Mouse (Mus musculus) liver, embryonic 13.5 days (tissue): Measurements from ENCODE around the gene 4930432K21Rik. TPM values are rescaled to one million over a fixed set of nuclear protein-coding genes. Genes with fewer than 3 reads are reported as not detected.

ENCODE experiments used
- ATAC-seq: fragments of 200-750 bp; cut with Nextera tagmentation; 2 replicates; pipeline ENCODE4 v1.8.0; 2017; ENCODE audit warnings: low read depth, mild to moderate bottlenecking, moderate number of reproducible peaks, moderate library complexity
- DNase-seq: peaks from one replicate; pipeline ENCODE4 v3.0.0; 2022
- H3K27ac ChIP-seq: fragments of 300-500 bp; sonication (generic); 2 replicates; pipeline ENCODE4 v1.5.1; 2015; ENCODE audit warnings: moderate library complexity, mild to moderate bottlenecking, inconsistent platforms
- H3K27me3 ChIP-seq: fragments of 300-500 bp; sonication (generic); 2 replicates; pipeline ENCODE4 v1.6.1; 2015; ENCODE audit warnings: mild to moderate bottlenecking, inconsistent platforms
- H3K36me3 ChIP-seq: fragments of 300-500 bp; sonication (generic); 2 replicates; pipeline ENCODE4 v1.6.1; 2015; ENCODE audit warnings: mild to moderate bottlenecking, inconsistent platforms
- H3K4me1 ChIP-seq: fragments of 300-500 bp; sonication (generic); replicated peaks from 2 replicates; pipeline ENCODE4 v1.6.1; 2015; ENCODE audit warnings: inconsistent platforms
- H3K4me2 ChIP-seq: fragments of 300-500 bp; sonication (generic); 2 replicates; pipeline ENCODE4 v1.6.1; 2015; ENCODE audit warnings: inconsistent platforms, mild to moderate bottlenecking, moderate library complexity
- H3K4me3 ChIP-seq: fragments of 300-500 bp; sonication (generic); replicated peaks from 2 replicates; pipeline ENCODE4 v1.5.1; 2015; ENCODE audit warnings: mild to moderate bottlenecking, inconsistent platforms
- H3K9ac ChIP-seq: fragments of 300-500 bp; sonication (generic); 2 replicates; pipeline ENCODE4 v1.6.1; 2015; ENCODE audit warnings: mild to moderate bottlenecking, inconsistent platforms
- H3K9me3 ChIP-seq: fragments of 300-500 bp; sonication (generic); replicated peaks from 2 replicates; pipeline ENCODE4 v1.6.1; 2016; ENCODE audit warnings: inconsistent platforms
- WGBS: fragments of 180-500 bp; shearing (Covaris S2); methylation state at CpG from one replicate; pipeline ENCODE4 v1.1.7; 2015; ENCODE audit not compliant: insufficient replicate concordance; 5-methylcytosine and 5-hydroxymethylcytosine counted together
- polyA plus RNA-seq: library from polyadenylated mRNA; unstranded; fragments of >200 nt; fragmentation: Nextera tagmentation; extraction: Ambion mirVana; gene quantifications from 2 replicates; pipeline ENCODE4 v1.2.1, GENCODE M21; 2015

The 4930432K21Rik gene
- polyA plus RNA-seq, 1 experiment from 2014 or later: 0.25 TPM

DNA sequence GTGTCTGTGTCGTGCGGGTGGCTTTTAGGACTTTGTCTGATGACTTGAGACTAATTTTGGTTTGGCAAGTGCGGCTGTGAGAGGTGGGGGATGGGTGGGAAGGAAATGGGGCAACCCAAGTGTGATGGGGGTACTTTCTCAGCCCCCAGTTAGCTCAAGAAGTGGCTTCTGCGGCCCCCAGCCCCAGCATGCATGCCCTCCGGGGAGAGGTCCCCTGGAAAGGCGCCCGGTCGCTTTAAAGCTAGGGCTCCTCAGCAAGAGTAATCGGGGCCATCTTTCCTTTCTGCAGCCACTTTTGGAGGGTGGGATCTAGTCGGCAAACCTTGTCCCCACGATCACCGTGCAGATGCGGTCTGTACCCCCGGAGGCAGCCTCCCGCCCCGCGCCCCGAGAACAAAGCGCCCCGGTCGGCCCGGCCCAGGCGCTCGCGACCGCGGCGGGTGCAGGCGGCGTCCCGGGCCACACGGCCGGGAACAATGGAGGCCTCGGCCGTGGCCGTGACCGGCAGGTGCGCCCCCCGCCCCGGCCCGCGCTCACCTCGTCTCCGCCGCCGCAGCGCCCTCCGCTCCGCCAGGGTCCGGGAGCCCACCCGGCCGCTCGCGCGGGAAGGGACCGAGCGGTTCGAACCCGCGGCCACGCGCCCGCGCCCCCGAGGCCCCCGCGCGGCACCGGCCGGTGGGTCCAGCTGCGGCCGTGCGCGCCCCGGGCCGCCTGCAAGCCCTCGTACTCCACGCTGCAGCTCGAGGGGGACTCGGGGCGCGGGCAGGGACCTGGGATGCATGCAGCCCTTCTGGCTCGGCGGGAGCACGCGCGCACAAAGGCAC lies 35.6 kb downstream of the 4930432K21Rik start:
- peak overlapping the region; percentile 77 for H3K4me2 ChIP-seq
- peak overlapping the region; percentile 72 for H3K9ac ChIP-seq
- WGBS: 2% methylated on average over 87 of the region's 87 CpGs
- peak overlapping the region; percentile 64 for H3K4me3 ChIP-seq
- ATAC-seq: no peak
- H3K4me1 ChIP-seq: peaks cover 57% of the 10 kb centered on the region
- no peak overlapping the region for H3K27ac ChIP-seq
- H3K9me3 ChIP-seq: no peaks in the 10 kb centered on the region
- no peak for DNase-seq
- peaks cover 40% of the 10 kb centered on the region for H3K27me3 ChIP-seq
- no peaks in the 10 kb centered on the region for H3K36me3 ChIP-seq

DNA sequence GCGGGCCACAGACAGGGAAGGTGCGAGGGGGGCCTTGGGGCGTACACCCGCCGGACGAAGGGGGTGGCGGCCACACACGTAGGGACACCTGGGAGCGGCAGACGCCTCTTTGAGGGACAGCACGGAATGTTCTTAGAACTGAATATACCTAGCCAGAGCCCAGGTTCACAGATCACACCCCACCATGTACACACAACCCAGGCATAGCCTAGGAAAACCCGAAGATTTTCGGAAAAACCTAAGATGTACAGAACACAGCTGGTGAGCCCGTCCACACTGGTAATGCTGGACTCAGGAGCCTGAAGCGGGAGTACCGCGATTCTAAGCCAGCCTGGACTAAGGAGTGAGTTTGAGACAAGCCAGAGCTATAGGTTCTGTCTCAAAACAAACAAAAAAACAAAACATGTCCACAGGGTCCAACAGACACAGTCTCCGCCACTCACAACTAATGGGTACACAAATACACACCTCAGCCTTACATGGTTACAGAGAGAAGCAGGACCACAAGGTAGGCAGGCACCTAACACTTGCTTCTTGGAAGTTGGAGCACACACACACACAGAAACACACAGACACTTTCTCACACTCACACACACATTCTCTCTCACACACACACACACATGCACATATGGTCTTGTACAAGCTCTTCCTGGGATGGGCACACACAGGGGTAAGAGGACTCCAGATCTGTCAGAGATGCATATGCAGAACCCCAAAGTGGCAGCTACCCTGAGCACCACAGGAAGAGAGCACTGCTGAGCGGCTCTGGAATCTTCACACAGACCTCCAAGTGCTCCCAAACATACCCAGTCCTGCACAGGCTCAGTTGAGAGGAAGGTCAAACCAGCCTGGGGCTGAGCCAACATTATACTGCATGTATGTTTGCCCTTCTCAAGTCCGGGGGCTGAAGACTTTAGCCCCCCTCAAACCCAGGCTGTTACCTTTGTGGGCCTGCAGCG lies 36.5 kb downstream of the 4930432K21Rik start:
- Histone ChIP-seq H3K9ac (peak overlapping the region; percentile 72), H3K4me2 (peak overlapping the region; percentile 77), H3K9me3 (no peaks in the 10 kb centered on the region), H3K4me1 (peaks cover 61% of the 10 kb centered on the region), H3K27me3 (peaks cover 40% of the 10 kb centered on the region), H3K4me3 (peak overlapping the region; percentile 64), H3K27ac (no peak overlapping the region), H3K36me3 (no peaks in the 10 kb centered on the region)
- DNase-seq: no peak
- 25% methylated on average over 21 of the region's 21 CpGs for WGBS
- ATAC-seq: no peak

DNA sequence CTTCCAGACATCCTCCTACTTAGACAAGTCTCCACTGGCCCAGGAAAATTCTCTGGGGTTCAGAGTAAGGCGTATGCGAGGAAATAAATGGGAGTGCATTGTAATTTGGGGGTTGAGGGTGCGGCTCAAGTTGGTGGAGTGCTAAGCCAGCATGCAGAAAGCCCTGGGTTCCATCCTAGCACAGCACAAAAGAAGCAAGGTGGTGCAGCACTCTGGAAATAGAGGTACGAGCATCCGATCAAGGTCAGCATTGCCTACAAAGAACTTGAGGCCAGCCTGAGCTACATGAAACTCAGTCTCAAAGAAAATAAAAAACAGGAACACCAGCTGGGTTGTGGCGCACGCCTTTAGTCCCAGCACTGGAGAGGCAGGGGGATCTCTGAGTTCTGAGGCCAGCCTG lies 37.3 kb downstream of the 4930432K21Rik start, which contains the start of gene Nanos3:
TSS of gene Nanos3 (minus strand) at position 101 of the 400 bp plus-strand sequence.
- no peak for DNase-seq
- peak within 1 kb of the TSS; percentile 64 for H3K4me3 ChIP-seq

DNA sequence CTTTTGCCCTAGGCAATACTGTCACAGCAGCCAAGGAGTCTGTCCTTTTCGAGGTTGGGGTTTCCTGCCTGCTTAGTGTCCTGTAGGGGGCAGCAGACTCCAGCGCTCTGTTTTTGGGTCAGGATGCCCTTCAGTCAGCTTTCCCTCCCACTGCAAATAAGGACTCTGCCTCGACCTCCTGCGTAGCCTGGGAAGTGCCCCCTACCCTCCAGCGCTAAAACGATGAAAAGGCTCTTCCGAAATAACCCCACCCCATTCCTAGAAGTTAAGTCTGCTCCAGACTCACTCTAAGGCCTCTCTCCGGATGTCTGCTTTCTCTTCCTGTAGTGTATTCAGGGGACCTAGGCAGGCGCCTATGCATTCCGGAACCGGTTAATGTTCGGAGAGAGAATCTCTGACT lies 38.7 kb downstream of the 4930432K21Rik start:
- H3K9ac ChIP-seq: peak overlapping the region; percentile 56
- ATAC-seq: peak; percentile 39
- peak; percentile 57 for DNase-seq
- H3K27me3 ChIP-seq: peaks cover 35% of the 10 kb centered on the region
- H3K9me3 ChIP-seq: no peaks in the 10 kb centered on the region
- H3K4me1 ChIP-seq: peaks cover 55% of the 10 kb centered on the region
- 0 out of 2 replicates have a peak overlapping the region, but pooled peaks have one; percentile 36 for H3K27ac ChIP-seq
- H3K4me2 ChIP-seq: peak overlapping the region; percentile 87
- H3K36me3 ChIP-seq: no peaks in the 10 kb centered on the region
- peak overlapping the region; percentile 49 for H3K4me3 ChIP-seq
- WGBS: under 1% methylated on average over 12 of the region's 12 CpGs

More for the DNA sequence above, 37.3 kb downstream of the 4930432K21Rik start, which contains the start of gene Nanos3:
- WGBS: 82% methylated on average over 7 of the region's 7 CpGs
- Histone ChIP-seq H3K36me3 (no peaks in the 10 kb centered on the region), H3K9ac (peak within 1 kb of the TSS; percentile 72; the same call in 1 of the 2 replicates), H3K9me3 (no peaks in the 10 kb centered on the region), H3K27ac (no peak within 1 kb of the TSS), H3K4me1 (peaks cover 57% of the 10 kb centered on the region), H3K27me3 (peaks cover 40% of the 10 kb centered on the region), H3K4me2 (peak within 1 kb of the TSS; percentile 77)
- no peak for ATAC-seq

DNA sequence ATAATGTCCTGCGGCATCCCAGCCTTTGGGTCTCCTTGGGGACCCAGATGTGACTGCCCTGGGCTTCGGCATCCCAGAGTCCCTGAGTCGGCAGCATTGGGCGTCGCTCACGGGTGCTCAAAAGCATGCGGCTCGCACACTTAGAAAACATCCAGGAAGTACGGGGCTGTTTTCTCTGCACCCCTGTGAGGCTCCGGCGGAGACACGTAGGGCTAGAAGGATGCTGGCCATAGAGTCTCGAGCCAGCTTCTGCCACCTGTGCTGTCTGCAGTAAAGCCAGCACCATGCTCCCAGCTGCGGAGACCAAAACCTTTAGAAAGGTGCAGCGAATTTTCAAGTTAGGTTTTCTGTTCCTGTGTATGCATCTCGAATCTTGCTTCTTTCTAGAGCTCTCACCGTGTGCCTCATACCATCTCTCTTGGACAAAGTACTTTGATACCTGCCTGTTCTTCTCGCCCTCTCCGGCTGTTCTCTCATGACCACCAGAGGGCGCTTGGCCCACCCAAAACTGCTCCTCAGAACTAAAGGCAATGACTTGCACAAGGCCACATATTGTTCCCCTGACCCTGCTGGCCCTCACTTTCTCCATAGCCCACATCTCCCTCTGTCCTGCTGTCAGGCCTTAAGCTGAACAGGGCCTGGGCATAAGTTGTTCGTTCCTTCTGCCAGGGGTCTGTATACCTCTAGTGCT lies 39.4 kb downstream of the 4930432K21Rik start:
- H3K4me2 ChIP-seq: peak overlapping the region; percentile 87
- peaks cover 32% of the 10 kb centered on the region for H3K27me3 ChIP-seq
- peak; percentile 53 for ATAC-seq
- H3K27ac ChIP-seq: peak overlapping the region; percentile 36
- H3K4me1 ChIP-seq: peaks cover 57% of the 10 kb centered on the region
- peak; percentile 68 for DNase-seq
- no peaks in the 10 kb centered on the region for H3K36me3 ChIP-seq
- peak overlapping the region; percentile 49 for H3K4me3 ChIP-seq
- no peaks in the 10 kb centered on the region for H3K9me3 ChIP-seq
- H3K9ac ChIP-seq: peak overlapping the region; percentile 56
- WGBS: 4% methylated on average over 21 of the region's 21 CpGs

DNA sequence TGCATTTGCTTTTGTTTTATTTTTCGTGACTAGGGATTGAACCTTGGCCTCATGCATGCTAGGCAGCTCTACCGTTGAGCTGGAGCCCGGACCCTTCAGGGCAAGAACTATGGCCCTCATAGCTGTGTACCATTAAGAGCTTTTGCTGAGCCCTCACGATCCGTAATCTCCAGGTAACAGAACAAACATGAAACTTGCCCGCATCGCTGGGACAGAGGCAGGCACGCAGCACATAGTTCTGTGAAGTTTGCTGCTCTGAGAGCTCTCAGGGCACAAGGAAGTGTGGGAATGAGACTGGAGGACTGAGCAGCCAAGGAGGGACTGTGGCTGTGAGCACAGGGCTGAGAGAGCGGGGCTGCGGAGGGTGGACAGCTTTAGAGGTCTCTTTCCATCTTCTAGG lies 40.8 kb downstream of the 4930432K21Rik start:
- Histone ChIP-seq H3K4me2 (no peak overlapping the region), H3K9me3 (no peaks in the 10 kb centered on the region), H3K4me1 (peaks cover 59% of the 10 kb centered on the region), H3K27me3 (peaks cover 27% of the 10 kb centered on the region), H3K36me3 (no peaks in the 10 kb centered on the region), H3K9ac (no peak overlapping the region), H3K27ac (no peak overlapping the region), H3K4me3 (no peak overlapping the region)
- DNase-seq (no peak), ATAC-seq (no peak)
- 76% methylated on average over 10 of the region's 10 CpGs for WGBS

DNA sequence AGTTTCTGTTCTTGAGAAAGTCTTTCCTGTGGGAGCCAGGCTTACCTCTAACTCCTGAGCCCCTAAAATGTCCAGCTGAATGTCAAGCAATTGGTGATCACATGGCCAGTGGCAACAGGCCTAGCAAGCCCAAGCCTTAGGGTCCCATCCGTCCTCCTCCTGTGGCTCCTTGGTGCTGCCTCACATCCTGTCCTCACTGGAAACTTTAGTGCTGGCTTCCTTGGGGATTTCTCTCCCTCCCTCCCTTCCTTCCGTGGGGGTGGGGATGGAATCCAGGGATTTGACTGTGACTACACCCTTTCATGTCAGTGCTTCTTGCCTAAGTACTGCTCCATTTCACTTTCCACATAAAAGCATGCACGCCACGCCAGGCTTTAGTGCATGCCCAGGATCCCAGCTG lies 41.8 kb downstream of the 4930432K21Rik start:
- no peak overlapping the region for H3K4me2 ChIP-seq
- WGBS: 55% methylated on average over 4 of the region's 4 CpGs

DNA sequence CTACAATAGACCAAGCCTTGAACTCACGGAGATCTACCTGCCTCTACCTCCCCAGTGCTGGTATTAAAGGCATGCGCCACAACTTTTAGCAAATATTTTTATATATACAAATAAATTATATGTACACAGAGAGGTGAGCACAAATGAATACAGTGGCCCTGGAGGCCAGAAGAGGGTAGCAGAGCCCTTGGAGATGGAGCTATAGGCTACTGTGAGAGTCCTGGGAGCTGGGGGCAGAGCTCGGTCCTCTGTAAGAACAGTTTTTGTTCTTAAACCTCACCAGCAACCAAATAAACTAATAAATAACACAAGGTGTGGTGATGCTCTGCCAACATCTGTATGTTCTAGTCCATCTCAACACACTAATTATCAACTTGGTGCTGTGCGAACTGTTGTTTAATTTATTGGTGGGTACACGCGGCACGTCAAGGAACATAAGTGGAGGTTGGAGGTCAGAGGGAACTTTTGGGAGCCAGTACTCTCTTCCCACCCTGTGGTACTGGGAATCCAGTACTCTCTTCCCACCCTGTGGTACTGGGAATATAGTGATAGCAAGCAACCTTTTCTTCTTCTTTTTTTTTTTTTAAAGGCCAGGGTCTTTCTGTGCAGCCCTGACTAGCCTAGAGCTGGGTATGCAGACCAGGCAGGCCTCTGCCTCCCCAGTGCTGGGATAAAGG lies 42.5 kb downstream of the 4930432K21Rik start:
- peaks cover 50% of the 10 kb centered on the region for H3K4me1 ChIP-seq
- ATAC-seq (no peak), DNase-seq (no peak)
- H3K27me3 ChIP-seq: peaks cover 10% of the 10 kb centered on the region
- H3K9ac ChIP-seq: no peak overlapping the region
- WGBS: 86% methylated on average over 7 of the region's 7 CpGs
- H3K36me3 ChIP-seq: no peaks in the 10 kb centered on the region
- no peak overlapping the region for H3K4me2 ChIP-seq
- H3K9me3 ChIP-seq: no peaks in the 10 kb centered on the region
- H3K4me3 ChIP-seq: no peak overlapping the region
- H3K27ac ChIP-seq: 0 out of 2 replicates have a peak overlapping the region, but pooled peaks have one; percentile 47

More for the DNA sequence above, 41.8 kb downstream of the 4930432K21Rik start:
- no peak overlapping the region for H3K4me3 ChIP-seq
- no peaks in the 10 kb centered on the region for H3K9me3 ChIP-seq
- DNase-seq: no peak
- peaks cover 51% of the 10 kb centered on the region for H3K4me1 ChIP-seq
- H3K27ac ChIP-seq: no peak overlapping the region
- no peaks in the 10 kb centered on the region for H3K36me3 ChIP-seq
- peaks cover 17% of the 10 kb centered on the region for H3K27me3 ChIP-seq
- H3K9ac ChIP-seq: no peak overlapping the region
- no peak for ATAC-seq

DNA sequence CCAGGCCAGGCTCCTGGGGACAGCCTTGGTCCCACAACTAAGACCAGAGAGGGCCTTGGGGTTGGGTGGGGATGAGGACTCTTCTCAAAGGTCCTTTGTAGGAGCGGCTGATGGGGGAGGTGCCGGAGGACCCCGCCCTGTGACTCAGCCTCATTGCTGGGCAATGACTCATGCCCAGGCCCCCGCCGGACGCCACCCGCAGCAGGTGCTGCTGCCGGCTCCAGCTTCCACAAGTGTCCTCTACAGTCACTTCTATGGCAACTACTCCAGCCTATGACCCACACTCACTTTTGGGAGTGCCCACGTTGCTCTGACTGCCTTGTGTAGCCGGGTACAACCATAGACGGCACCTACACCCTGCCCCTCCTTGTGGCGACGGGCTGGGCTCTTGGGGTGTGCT lies 44.2 kb downstream of the 4930432K21Rik start:
- H3K4me2 ChIP-seq: peak overlapping the region; percentile 74
- peak overlapping the region; percentile 86 for H3K27ac ChIP-seq
- H3K36me3 ChIP-seq: no peaks in the 10 kb centered on the region
- 23% methylated on average over 13 of the region's 13 CpGs for WGBS
- peak overlapping the region; percentile 68 for H3K9ac ChIP-seq
- ATAC-seq: peak; percentile 82
- peaks cover 9% of the 10 kb centered on the region for H3K27me3 ChIP-seq
- DNase-seq: peak; percentile 81
- H3K4me1 ChIP-seq: peaks cover 45% of the 10 kb centered on the region
- H3K9me3 ChIP-seq: no peaks in the 10 kb centered on the region
- peak overlapping the region; percentile 52 for H3K4me3 ChIP-seq

DNA sequence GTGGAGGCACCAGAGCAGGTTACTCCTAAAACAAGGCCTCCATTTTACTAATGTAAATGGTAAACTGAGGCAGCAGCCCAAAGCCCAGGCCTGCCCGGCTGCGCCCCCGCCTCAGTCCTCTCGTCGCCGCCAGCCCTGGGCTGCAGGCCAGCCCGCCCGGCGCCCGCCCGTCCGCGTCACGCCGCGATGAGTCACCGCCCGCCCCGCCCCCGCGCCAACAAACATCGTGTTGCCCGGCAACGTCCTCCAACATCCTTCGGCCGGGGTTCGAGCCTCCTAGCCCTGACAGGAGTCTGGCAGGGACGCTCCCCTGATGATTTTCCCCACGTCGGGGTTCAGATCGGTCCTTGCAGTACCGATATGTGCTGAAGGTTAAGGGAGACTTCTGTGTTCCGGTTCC lies 44.7 kb downstream of the 4930432K21Rik start:
- Histone ChIP-seq H3K27me3 (peaks cover 9% of the 10 kb centered on the region), H3K4me1 (peaks cover 45% of the 10 kb centered on the region), H3K9me3 (no peaks in the 10 kb centered on the region), H3K4me3 (peak overlapping the region; percentile 52), H3K27ac (peak overlapping the region; percentile 86), H3K4me2 (peak overlapping the region; percentile 74), H3K9ac (peak overlapping the region; percentile 68), H3K36me3 (no peaks in the 10 kb centered on the region)
- DNase-seq (peak; percentile 76), ATAC-seq (peak; percentile 75)
- 4% methylated on average over 33 of the region's 33 CpGs for WGBS
